Mouse (Mus musculus) ZHBTc4 (cell line): Measurements from ENCODE around the gene Scarb1.

Experiments used
- DNase-seq: peaks from one replicate; pipeline ENCODE4 v3.0.0-alpha.2; 2011; ENCODE audit warnings: low read depth, low spot score

The Scarb1 gene

GRCm38 (mm10) chr5:125306372-125306771, 34.5 kb downstream of the Scarb1 start:
- no peak for DNase-seq

GRCm38 (mm10) chr5:125305229-125306081, 35.4 kb downstream of the Scarb1 start:
- no peak for DNase-seq

GRCm38 (mm10) chr5:125304245-125304856, 36.5 kb downstream of the Scarb1 start:
- peak; percentile 95 for DNase-seq

- DNase-seq: no peak
Measured at GRCm38 (mm10) chr5:125303055-125303454, 37.8 kb downstream of the Scarb1 start.

GRCm38 (mm10) chr5:125298234-125298633, 42.7 kb downstream of the Scarb1 start:
- no peak for DNase-seq

GRCm38 (mm10) chr5:125297171-125297570, 43.7 kb downstream of the Scarb1 start:
- no peak for DNase-seq

GRCm38 (mm10) chr5:125292951-125293350, 47.9 kb downstream of the Scarb1 start:
- DNase-seq: no peak

GRCm38 (mm10) chr5:125291895-125292294, 49.0 kb downstream of the Scarb1 start:
- DNase-seq: no peak

GRCm38 (mm10) chr5:125291387-125291786, 49.5 kb downstream of the Scarb1 start:
- DNase-seq: no peak

- DNase-seq: peak; percentile 80
Measured at GRCm38 (mm10) chr5:125287053-125287655, 53.7 kb downstream of the Scarb1 start.

- no peak for DNase-seq
Measured at GRCm38 (mm10) chr5:125286090-125286489, 54.8 kb downstream of the Scarb1 start.

- peak; percentile 97 for DNase-seq
Measured at GRCm38 (mm10) chr5:125283748-125284640, 56.9 kb downstream of the Scarb1 start.

GRCm38 (mm10) chr5:125279216-125279615, 61.7 kb downstream of the Scarb1 start:
- DNase-seq: no peak

GRCm38 (mm10) chr5:125278314-125278713, 62.6 kb downstream of the Scarb1 start:
- DNase-seq: peak; percentile 60

GRCm38 (mm10) chr5:125277313-125277712, 63.6 kb downstream of the Scarb1 start:
- no peak for DNase-seq

- no peak for DNase-seq
Measured at GRCm38 (mm10) chr5:125276765-125277164, 64.1 kb downstream of the Scarb1 start.

- DNase-seq: no peak
Measured at GRCm38 (mm10) chr5:125275315-125275714, 65.6 kb downstream of the Scarb1 start.

- DNase-seq: no peak
Measured at GRCm38 (mm10) chr5:125274773-125275172, 66.1 kb downstream of the Scarb1 start.

- DNase-seq: no peak
Measured at GRCm38 (mm10) chr5:125274182-125274581, 66.7 kb downstream of the Scarb1 start.

- DNase-seq: peak; percentile 78
Measured at GRCm38 (mm10) chr5:125273666-125274109, 67.2 kb downstream of the Scarb1 start.

GRCm38 (mm10) chr5:125272231-125272988, 68.5 kb downstream of the Scarb1 start:
- DNase-seq: no peak
